Mouse (Mus musculus) midbrain, postnatal 0 days (tissue): ENCODE results near the gene Cradd. TPM values are rescaled to one million over a fixed set of nuclear protein-coding genes. Genes with fewer than 3 reads are reported as not detected.

ENCODE experiments used
- ATAC-seq: fragments of 200-750 bp; cut with Nextera tagmentation; 2 replicates; pipeline ENCODE4 v1.8.0; 2017; ENCODE audit warnings: moderate number of reproducible peaks, mild to moderate bottlenecking, moderate TSS enrichment, moderate library complexity; ENCODE audit not compliant: low FRiP score
- DNase-seq: peaks from one replicate; pipeline ENCODE4 v3.0.0-alpha.2; 2015; ENCODE audit warnings: low spot score
- H3K27ac ChIP-seq: fragments of 300-500 bp; sonication (generic); 2 replicates; pipeline ENCODE4 v1.5.1; 2014; ENCODE audit warnings: low read depth, mild to moderate bottlenecking, low read length, mixed read lengths
- H3K27me3 ChIP-seq: fragments of 300-500 bp; sonication (generic); 2 replicates; pipeline ENCODE4 v1.6.1; 2014; ENCODE audit warnings: low read length, control low read depth, mixed read lengths; ENCODE audit not compliant: insufficient read depth
- H3K36me3 ChIP-seq: fragments of 300-500 bp; sonication (generic); 2 replicates; pipeline ENCODE4 v1.6.1; 2014; ENCODE audit warnings: low read length, control low read depth, mixed read lengths; ENCODE audit not compliant: insufficient read depth
- H3K4me1 ChIP-seq: fragments of 300-500 bp; sonication (generic); 2 replicates; pipeline ENCODE4 v1.6.1; 2014; ENCODE audit warnings: mild to moderate bottlenecking, control low read depth, antibody characterized with exemption, low read length, mixed read lengths; ENCODE audit not compliant: insufficient read depth
- H3K4me2 ChIP-seq: fragments of 300-500 bp; sonication (generic); 2 replicates; pipeline ENCODE4 v1.6.1; 2014; ENCODE audit warnings: low read depth, mild to moderate bottlenecking, low read length, mixed read lengths; ENCODE audit not compliant: poor library complexity, severe bottlenecking
- H3K4me3 ChIP-seq: fragments of 300-500 bp; sonication (generic); 2 replicates; pipeline ENCODE4 v1.5.1; 2014; ENCODE audit warnings: low read depth, mild to moderate bottlenecking, low read length, moderate library complexity
- H3K9ac ChIP-seq: fragments of 300-500 bp; sonication (generic); replicated peaks from 2 replicates; pipeline ENCODE4 v1.6.1; 2014; ENCODE audit warnings: mild to moderate bottlenecking, low read length, moderate library complexity, mixed read lengths; ENCODE audit not compliant: poor library complexity, severe bottlenecking
- H3K9me3 ChIP-seq: fragments of 300-500 bp; sonication (generic); 2 replicates; pipeline ENCODE4 v1.6.1; 2016; ENCODE audit warnings: low read length, control low read depth
- CTCF ChIP-seq: IDR thresholded peaks from 2 replicates; pipeline ENCODE4 v1.5.1; 2016; ENCODE audit warnings: antibody characterized with exemption, mild to moderate bottlenecking
- WGBS: fragments of 180-500 bp; shearing (Covaris S2); extraction: QIAGEN DNeasy Blood & Tissue Kit; methylation state at CpG from one replicate; pipeline ENCODE4 v1.1.7; 2014; 5-methylcytosine and 5-hydroxymethylcytosine counted together
- polyA plus RNA-seq: library from polyadenylated mRNA; unstranded; fragments of >200 nt; fragmentation: Nextera tagmentation; extraction: Ambion mirVana; gene quantifications from 2 replicates; pipeline ENCODE4 v1.2.1, GENCODE M21; 2015
- total RNA-seq: library from RNA; depleted of rRNA; stranded (reverse); fragments of >200 nt; gene quantifications from 2 replicates; pipeline ENCODE4 v1.2.3, GENCODE M21; 2014

Cradd gene
- total and polyA plus RNA-seq, 2 experiments from 2014 or later, result 8.2 to 9.2 TPM

GRCm38 (mm10) chr10:95306824-95307552 lies 16.9 kb downstream of the Cradd start:
- Histone ChIP-seq H3K4me1 (no peaks in the 10 kb centered on the region), H3K36me3 (no peaks in the 10 kb centered on the region), H3K27ac (no peak overlapping the region), H3K9me3 (no peaks in the 10 kb centered on the region), H3K4me2 (no peak overlapping the region), H3K9ac (no peak overlapping the region), H3K4me3 (no peak overlapping the region), H3K27me3 (no peaks in the 10 kb centered on the region)
- 41% methylated on average over 11 of the region's 11 CpGs for WGBS
- TF ChIP-seq CTCF, result no peak
- DNase-seq (no peak), ATAC-seq (no peak)

GRCm38 (mm10) chr10:95304240-95304639 lies 19.7 kb downstream of the Cradd start:
- no peak for DNase-seq
- H3K27ac ChIP-seq, result no peak overlapping the region
- H3K4me2 ChIP-seq, result no peak overlapping the region
- 59% methylated on average over 4 of the region's 4 CpGs for WGBS
- no peak for TF ChIP-seq CTCF
- no peaks in the 10 kb centered on the region for H3K27me3 ChIP-seq
- no peak overlapping the region for H3K4me3 ChIP-seq
- H3K9me3 ChIP-seq, result no peaks in the 10 kb centered on the region
- no peaks in the 10 kb centered on the region for H3K4me1 ChIP-seq
- ATAC-seq, result no peak
- H3K36me3 ChIP-seq, result no peaks in the 10 kb centered on the region
- no peak overlapping the region for H3K9ac ChIP-seq

- 56% methylated on average over 12 of the region's 12 CpGs for WGBS
- Histone ChIP-seq H3K27me3 (no peaks in the 10 kb centered on the region), H3K4me1 (no peaks in the 10 kb centered on the region), H3K4me3 (no peak overlapping the region), H3K36me3 (no peaks in the 10 kb centered on the region), H3K9ac (no peak overlapping the region), H3K27ac (no peak overlapping the region), H3K4me2 (no peak overlapping the region), H3K9me3 (no peaks in the 10 kb centered on the region)
- ATAC-seq (no peak), DNase-seq (no peak)
- TF ChIP-seq CTCF, result no peak
Measured at GRCm38 (mm10) chr10:95302211-95303163, 21.4 kb downstream of the Cradd start.

- Histone ChIP-seq H3K27me3 (no peaks in the 10 kb centered on the region), H3K27ac (no peak overlapping the region), H3K9ac (no peak overlapping the region), H3K4me2 (no peak overlapping the region), H3K36me3 (no peaks in the 10 kb centered on the region), H3K4me1 (no peaks in the 10 kb centered on the region), H3K4me3 (no peak overlapping the region), H3K9me3 (no peaks in the 10 kb centered on the region)
- DNase-seq (no peak), ATAC-seq (no peak)
- WGBS, result 92% methylated on average over 8 of the region's 8 CpGs
- TF ChIP-seq CTCF, result no peak
Measured at GRCm38 (mm10) chr10:95300178-95300793, 23.6 kb downstream of the Cradd start.

GRCm38 (mm10) chr10:95299808-95300133 lies 24.2 kb downstream of the Cradd start:
- no peak for DNase-seq
- Histone ChIP-seq H3K36me3 (no peaks in the 10 kb centered on the region), H3K4me3 (no peak overlapping the region), H3K9ac (no peak overlapping the region), H3K4me1 (no peaks in the 10 kb centered on the region), H3K9me3 (no peaks in the 10 kb centered on the region), H3K27me3 (no peaks in the 10 kb centered on the region), H3K4me2 (no peak overlapping the region), H3K27ac (no peak overlapping the region)
- no peak for TF ChIP-seq CTCF
- ATAC-seq, result no peak
- 89% methylated on average over 7 of the region's 7 CpGs for WGBS
